In genomic region chr4:35089321-35090316, GRCm38 (mm10) we compare ENCODE assay signal across 15 mouse cellular contexts.
DNase-seq lines count a peak whose midpoint lies in the region; ATAC-seq and TF ChIP-seq lines count a peak whose summit lies in the region.
"Had no signal": no experiment of that assay in that cellular context is flagged by ENCODE, and none has a peak within 500 bp of the region (broad histone marks: within the 10 kb centered on the region; RNA-seq: fewer than 3 reads in every experiment).

No protein-coding gene starts in this region.

- no peak; the same call in 1 of the 2 replicates for ATAC-seq in cerebellum, adult (ENCODE audit: insufficient number of reproducible peaks, low FRiP score, low TSS enrichment)
- ATAC-seq in Patski = peak; percentile 76
- ATAC-seq: intestine, embryonic 15.5 days; midbrain, embryonic 15.5 days had no signal

- in situ Hi-C loops in Patski (cut with MboI; ENCODE audit: low pct_unique_long_range_greater_than_20kb) = no loop called here

- no peak overlapping the region for H3K4me3 ChIP-seq in cerebellum, adult 2 months (replicated peaks; ENCODE audit: insufficient read depth, low read depth, low read length)
- H3K4me3 ChIP-seq in layer of hippocampus, adult 2 months = peak overlapping the region; percentile 3; the same call in 1 of the 2 replicates
- H3K4me3 ChIP-seq: intestine, embryonic 15.5 days; liver, embryonic 15.5 days; midbrain, embryonic 15.5 days; stomach, embryonic 15.5 days had no signal

- peak in 1 of 2 experiments; percentile 10 for DNase-seq in cerebellum, adult 2 months
- peak in 1 of 2 experiments; percentile 28 for DNase-seq in layer of hippocampus, adult 2 months (ENCODE audit: low spot score in 2 of 2)
- DNase-seq in layer of hippocampus, postnatal 25 days (ENCODE audit: extremely low spot score in 1 of 2, low spot score in 1 of 2) = no peak
- no peak for DNase-seq in Patski (ENCODE audit: low read depth, low spot score)
- peak; percentile 72 for DNase-seq in lung, postnatal 10 days
- DNase-seq in frontal cortex, postnatal 25 days (ENCODE audit: low spot score in 2 of 2) = no peak
- no peak for DNase-seq in heart, postnatal 25 days (ENCODE audit: low spot score)
- DNase-seq: cerebellum, postnatal 25 days; kidney, postnatal 4 days; right cerebral cortex, postnatal 4 days had no signal

- POLR2A ChIA-PET in Patski (lab: Charles Lee) = no interaction called here

- WGBS in cerebellum, adult 2 months = 48% methylated on average over 14 of the region's 14 CpGs

- CTCF ChIA-PET in Patski (lab: Charles Lee) = no interaction called here

- TF ChIP-seq CTCF in cerebellum, adult 2 months (IDR thresholded peaks at IDR 0.05; ENCODE audit: borderline replicate concordance, insufficient read depth, low read depth, low read length) = no peak
- TF ChIP-seq CTCF in layer of hippocampus, adult 2 months (conservative IDR thresholded peaks at IDR 0.05) = no peak
- TF ChIP-seq CTCF in Patski (IDR thresholded peaks at IDR 0.05) = no peak

- H3K27ac ChIP-seq in cerebellum, adult 2 months (ENCODE audit: insufficient read depth, low read length) = 0 out of 2 replicates have a peak overlapping the region, but pooled peaks have one; percentile 21
- H3K27ac ChIP-seq in layer of hippocampus, adult 2 months = no peak overlapping the region
- H3K27ac ChIP-seq: intestine, embryonic 15.5 days; liver, embryonic 15.5 days; midbrain, embryonic 15.5 days; stomach, embryonic 15.5 days had no signal

- intact Hi-C loops in heart, postnatal 25 days (cut with DNase I) = no loop called here

- no peaks in the 10 kb centered on the region for H3K4me1 ChIP-seq in cerebellum, adult 2 months (ENCODE audit: control insufficient read depth, insufficient read depth, low read length)
- H3K4me1 ChIP-seq: midbrain, embryonic 15.5 days had no signal

- no peaks in the 10 kb centered on the region for H3K27me3 ChIP-seq in cerebellum, adult 2 months (ENCODE audit: control insufficient read depth, insufficient read depth, low read length)
- H3K27me3 ChIP-seq in Patski = no peaks in the 10 kb centered on the region
- H3K27me3 ChIP-seq: intestine, embryonic 15.5 days; liver, embryonic 15.5 days; midbrain, embryonic 15.5 days; stomach, embryonic 15.5 days had no signal

- TF ChIP-seq POLR2A in cerebellum, adult 2 months (IDR thresholded peaks at IDR 0.05; ENCODE audit: borderline replicate concordance, insufficient read depth, low read length) = no peak
